Mouse (Mus musculus) left cerebral cortex, adult 9 months (tissue): ENCODE data around the gene Notum.

ENCODE experiments used
- DNase-seq, 2 experiments: peaks; one replicate each; pipeline ENCODE4 v3.0.0; 2022; ENCODE audit warnings: low spot score in 2 of 2

The Notum gene

GRCm38 (mm10) chr11:120633520-120634343, 27.2 kb downstream of the Notum start, which contains the start of gene Mafg:
Gene Mafg, minus strand, starts transcription at chr11:120633600.
- DNase-seq, result peak; percentile 83 to 93

GRCm38 (mm10) chr11:120632559-120633519, 28.1 kb downstream of the Notum start:
- peak in 1 of 2 experiments; percentile 65 for DNase-seq

- peak in 1 of 2 experiments; percentile 2 for DNase-seq
Observed at GRCm38 (mm10) chr11:120631726-120632448, 29.1 kb downstream of the Notum start.

- DNase-seq, result peak in 1 of 2 experiments; percentile 5
Observed at GRCm38 (mm10) chr11:120630881-120631725, 29.9 kb downstream of the Notum start.

- DNase-seq, result no peak
Observed at GRCm38 (mm10) chr11:120630401-120630871, 30.5 kb downstream of the Notum start.

GRCm38 (mm10) chr11:120629911-120630310, 31.1 kb downstream of the Notum start:
- DNase-seq, result no peak

GRCm38 (mm10) chr11:120629341-120629730, 31.6 kb downstream of the Notum start:
- no peak for DNase-seq

GRCm38 (mm10) chr11:120628601-120629340, 32.2 kb downstream of the Notum start:
- no peak for DNase-seq

- no peak for DNase-seq
Observed at GRCm38 (mm10) chr11:120627468-120628300, 33.3 kb downstream of the Notum start.

- DNase-seq, result no peak
Observed at GRCm38 (mm10) chr11:120626785-120627467, 34.0 kb downstream of the Notum start.

GRCm38 (mm10) chr11:120625152-120625775, 35.7 kb downstream of the Notum start, which contains the start of gene Sirt7:
Gene Sirt7, minus strand, starts transcription at chr11:120625240.
- DNase-seq, result no peak

GRCm38 (mm10) chr11:120624680-120625111, 36.3 kb downstream of the Notum start:
- DNase-seq, result peak in 1 of 2 experiments; percentile 84

GRCm38 (mm10) chr11:120623961-120624679, 36.9 kb downstream of the Notum start:
- DNase-seq, result peak in 1 of 2 experiments; percentile 65

- no peak for DNase-seq
Observed at GRCm38 (mm10) chr11:120622805-120623204, 38.2 kb downstream of the Notum start.

GRCm38 (mm10) chr11:120620195-120620594, 40.8 kb downstream of the Notum start:
- no peak for DNase-seq

- DNase-seq, result no peak
Observed at GRCm38 (mm10) chr11:120618619-120619535, 42.1 kb downstream of the Notum start.
